Mouse (Mus musculus): ENCODE data around the gene Brca1. TPM values are rescaled to one million over a fixed set of nuclear protein-coding genes. Genes with fewer than 3 reads are reported as not detected.
"Not testable (repeated sequence)": the region's sequence is repeated elsewhere in the genome, so short reads cannot be mapped to it uniquely, and the experiment has no call there.

Gene Brca1
- total RNA-seq, 1 experiment from 2014 or later = 3.5 TPM

- no peak for DNase-seq
Observed at GRCm38 (mm10) chr11:101526686-101527085, 25.1 kb downstream of the Brca1 start.

GRCm38 (mm10) chr11:101525936-101526595 is 25.7 kb downstream of the Brca1 start:
- DNase-seq = no peak

- no peak for DNase-seq
Observed at GRCm38 (mm10) chr11:101525056-101525455, 26.7 kb downstream of the Brca1 start.

GRCm38 (mm10) chr11:101524446-101524845 is 27.3 kb downstream of the Brca1 start:
- no peak for DNase-seq

GRCm38 (mm10) chr11:101519364-101519763 is 32.4 kb downstream of the Brca1 start:
- DNase-seq = no peak

- peak; percentile 17 for DNase-seq
Observed at GRCm38 (mm10) chr11:101518937-101519336, 32.8 kb downstream of the Brca1 start.

- no peak for DNase-seq
Observed at GRCm38 (mm10) chr11:101507090-101507489, 44.7 kb downstream of the Brca1 start.

- DNase-seq = no peak
Observed at GRCm38 (mm10) chr11:101506269-101506780, 45.4 kb downstream of the Brca1 start.

GRCm38 (mm10) chr11:101486126-101486525 is 65.6 kb downstream of the Brca1 start:
- DNase-seq = no peak

GRCm38 (mm10) chr11:101485509-101486028 is 66.2 kb downstream of the Brca1 start:
- DNase-seq = no peak

GRCm38 (mm10) chr11:101484814-101485213 is 66.9 kb downstream of the Brca1 start:
- DNase-seq = no peak

GRCm38 (mm10) chr11:101484245-101484644 is 67.5 kb downstream of the Brca1 start:
- DNase-seq = no peak

- no peak for DNase-seq
Observed at GRCm38 (mm10) chr11:101483804-101484203, 68.0 kb downstream of the Brca1 start.

- DNase-seq = no peak
Observed at GRCm38 (mm10) chr11:101480912-101481311, 70.8 kb downstream of the Brca1 start.

- DNase-seq = no peak
Observed at GRCm38 (mm10) chr11:101479171-101479635, 72.6 kb downstream of the Brca1 start.

- no peak for DNase-seq
Observed at GRCm38 (mm10) chr11:101477552-101478211, 74.1 kb downstream of the Brca1 start.

- DNase-seq = no peak
Observed at GRCm38 (mm10) chr11:101477194-101477551, 74.6 kb downstream of the Brca1 start.

GRCm38 (mm10) chr11:101476361-101476760 is 75.4 kb downstream of the Brca1 start:
- DNase-seq = not testable (repeated sequence)

GRCm38 (mm10) chr11:101474298-101474697 is 77.5 kb downstream of the Brca1 start:
- DNase-seq = no peak

- not testable (repeated sequence) for DNase-seq
Observed at GRCm38 (mm10) chr11:101473686-101474085, 78.1 kb downstream of the Brca1 start.

- no peak for DNase-seq
Observed at GRCm38 (mm10) chr11:101472336-101472735, 79.4 kb downstream of the Brca1 start.

GRCm38 (mm10) chr11:101471926-101472325 is 79.8 kb downstream of the Brca1 start:
- no peak for DNase-seq

GRCm38 (mm10) chr11:101470206-101470605 is 81.5 kb downstream of the Brca1 start:
- no peak for DNase-seq
